Mouse (Mus musculus) neural tube, embryonic 15.5 days (tissue): ENCODE results near the gene Fam221b. TPM values are rescaled to one million over a fixed set of nuclear protein-coding genes. Genes with fewer than 3 reads are reported as not detected.

ENCODE experiments used
- ATAC-seq: fragments of 200-750 bp; cut with Nextera tagmentation; 2 replicates; pipeline ENCODE4 v1.8.0; 2017; ENCODE audit warnings: mild to moderate bottlenecking, moderate TSS enrichment, moderate library complexity; ENCODE audit not compliant: low FRiP score
- H3K27ac ChIP-seq: fragments of 300-500 bp; sonication (generic); replicated peaks from 2 replicates; pipeline ENCODE4 v1.5.1; 2015; ENCODE audit warnings: mild to moderate bottlenecking, inconsistent platforms
- H3K27me3 ChIP-seq: fragments of 300-500 bp; sonication (generic); replicated peaks from 2 replicates; pipeline ENCODE4 v1.6.1; 2015; ENCODE audit warnings: inconsistent platforms
- H3K36me3 ChIP-seq: fragments of 300-500 bp; sonication (generic); 2 replicates; pipeline ENCODE4 v1.6.1; 2015; ENCODE audit warnings: inconsistent platforms
- H3K4me1 ChIP-seq: fragments of 300-500 bp; sonication (generic); 2 replicates; pipeline ENCODE4 v1.6.1; 2015; ENCODE audit warnings: inconsistent platforms
- H3K4me2 ChIP-seq: fragments of 300-500 bp; sonication (generic); 2 replicates; pipeline ENCODE4 v1.6.1; 2015; ENCODE audit warnings: inconsistent platforms, mild to moderate bottlenecking, moderate library complexity
- H3K4me3 ChIP-seq: fragments of 300-500 bp; sonication (generic); replicated peaks from 2 replicates; pipeline ENCODE4 v1.5.1; 2015; ENCODE audit warnings: mild to moderate bottlenecking, inconsistent platforms
- H3K9ac ChIP-seq: fragments of 300-500 bp; sonication (generic); replicated peaks from 2 replicates; pipeline ENCODE4 v1.6.1; 2015; ENCODE audit warnings: mild to moderate bottlenecking, inconsistent platforms
- H3K9me3 ChIP-seq: fragments of 300-500 bp; sonication (generic); replicated peaks from 2 replicates; pipeline ENCODE4 v1.6.1; 2016; ENCODE audit warnings: inconsistent platforms
- WGBS: fragments of 180-500 bp; shearing (Covaris S2); methylation state at CpG from one replicate; pipeline ENCODE4 v1.1.7; 2015; ENCODE audit warnings: mixed read lengths; 5-methylcytosine and 5-hydroxymethylcytosine counted together
- polyA plus RNA-seq: library from polyadenylated mRNA; unstranded; fragments of >200 nt; fragmentation: Nextera tagmentation; extraction: Ambion mirVana; gene quantifications from 2 replicates; pipeline ENCODE4 v1.2.1, GENCODE M21; 2015

Fam221b gene
- polyA plus RNA-seq, 1 experiment from 2014 or later = 1.5 TPM

- H3K9me3 ChIP-seq = no peaks in the 10 kb centered on the region
- H3K9ac ChIP-seq = peak within 1 kb of the TSS; percentile 86
- H3K4me2 ChIP-seq = peak within 1 kb of the TSS; percentile 86
- peaks cover 25% of the 10 kb centered on the region for H3K4me1 ChIP-seq
- peaks cover 8% of the 10 kb centered on the region; the same call in 1 of the 2 replicates for H3K27me3 ChIP-seq
- no peaks in the 10 kb centered on the region for H3K36me3 ChIP-seq
- H3K4me3 ChIP-seq = peak within 1 kb of the TSS; percentile 92
- WGBS = 1% methylated on average over 34 of the region's 34 CpGs
- ATAC-seq = peak; percentile 95
- H3K27ac ChIP-seq = peak within 1 kb of the TSS; percentile 96
These were observed 12.4 kb downstream of the Fam221b start, which contains the start of gene Hint2 for GRCm38 (mm10) chr4:43656339-43657109. TSS of gene Hint2 (minus strand) at chr4:43656466.

- peak overlapping the region; percentile 86 for H3K4me2 ChIP-seq
- H3K4me1 ChIP-seq = peaks cover 25% of the 10 kb centered on the region
- H3K27ac ChIP-seq = peak overlapping the region; percentile 96
- peak overlapping the region; percentile 92 for H3K4me3 ChIP-seq
- peak; percentile 36 for ATAC-seq
- H3K27me3 ChIP-seq = peaks cover under 1% of the 10 kb centered on the region; the same call in 1 of the 2 replicates
- peaks cover under 1% of the 10 kb centered on the region; the same call in 1 of the 2 replicates for H3K36me3 ChIP-seq
- peak overlapping the region; percentile 86 for H3K9ac ChIP-seq
- WGBS = 5% methylated on average over 34 of the region's 34 CpGs
- no peaks in the 10 kb centered on the region for H3K9me3 ChIP-seq
These were observed 13.1 kb downstream of the Fam221b start for GRCm38 (mm10) chr4:43655656-43656338.

GRCm38 (mm10) chr4:43653161-43654015, 15.6 kb downstream of the Fam221b start, which contains the start of gene Spag8:
TSS of gene Spag8 (minus strand) at chr4:43653594.
- no peak within 1 kb of the TSS for H3K9ac ChIP-seq
- H3K4me1 ChIP-seq = peaks cover 25% of the 10 kb centered on the region

GRCm38 (mm10) chr4:43652726-43653125, 16.2 kb downstream of the Fam221b start:
- peak overlapping the region; percentile 51 for H3K4me2 ChIP-seq
- no peaks in the 10 kb centered on the region for H3K27me3 ChIP-seq
- H3K36me3 ChIP-seq = peaks cover 21% of the 10 kb centered on the region
- 93% methylated on average over 4 of the region's 4 CpGs for WGBS
- peaks cover 25% of the 10 kb centered on the region for H3K4me1 ChIP-seq
- no peaks in the 10 kb centered on the region; the same call in 1 of the 2 replicates for H3K9me3 ChIP-seq
- no peak overlapping the region for H3K27ac ChIP-seq
- peak overlapping the region; percentile 31; the same call in 1 of the 2 replicates for H3K4me3 ChIP-seq
- ATAC-seq = no peak
- no peak overlapping the region for H3K9ac ChIP-seq

More at GRCm38 (mm10) chr4:43653161-43654015, 15.6 kb downstream of the Fam221b start, which contains the start of gene Spag8:
- 15% methylated on average over 24 of the region's 24 CpGs for WGBS
- Histone ChIP-seq H3K36me3 (peaks cover 17% of the 10 kb centered on the region), H3K4me3 (peak within 1 kb of the TSS; percentile 31), H3K27ac (0 out of 2 replicates have a peak within 1 kb of the TSS, but pooled peaks have one; percentile 23), H3K27me3 (no peaks in the 10 kb centered on the region), H3K9me3 (no peaks in the 10 kb centered on the region; the same call in 1 of the 2 replicates), H3K4me2 (peak within 1 kb of the TSS; percentile 51)
- ATAC-seq = no peak

GRCm38 (mm10) chr4:43649783-43650182, 19.2 kb downstream of the Fam221b start:
- Histone ChIP-seq H3K4me1 (peaks cover 13% of the 10 kb centered on the region), H3K27ac (no peak overlapping the region), H3K9ac (no peak overlapping the region), H3K4me3 (no peak overlapping the region), H3K27me3 (no peaks in the 10 kb centered on the region), H3K36me3 (peaks cover 29% of the 10 kb centered on the region), H3K9me3 (no peaks in the 10 kb centered on the region; the same call in 1 of the 2 replicates), H3K4me2 (no peak overlapping the region)
- WGBS = 98% methylated on average over 3 of the region's 3 CpGs
- no peak for ATAC-seq

- no peaks in the 10 kb centered on the region for H3K4me1 ChIP-seq
- ATAC-seq = no peak
- 91% methylated on average over 6 of the region's 6 CpGs for WGBS
These were observed 28.5 kb downstream of the Fam221b start for GRCm38 (mm10) chr4:43640491-43640890.

GRCm38 (mm10) chr4:43640076-43640475, 28.9 kb downstream of the Fam221b start:
- no peak overlapping the region for H3K4me2 ChIP-seq
- H3K9ac ChIP-seq = no peak overlapping the region
- H3K4me3 ChIP-seq = no peak overlapping the region
- no peak for ATAC-seq
- WGBS = 82% methylated on average over 9 of the region's 9 CpGs
- H3K4me1 ChIP-seq = no peaks in the 10 kb centered on the region
- peaks cover 20% of the 10 kb centered on the region; the same call in 1 of the 2 replicates for H3K36me3 ChIP-seq
- no peak overlapping the region for H3K27ac ChIP-seq
- H3K9me3 ChIP-seq = no peaks in the 10 kb centered on the region
- no peaks in the 10 kb centered on the region for H3K27me3 ChIP-seq

More at GRCm38 (mm10) chr4:43640491-43640890, 28.5 kb downstream of the Fam221b start:
- Histone ChIP-seq H3K27me3 (no peaks in the 10 kb centered on the region), H3K9ac (no peak overlapping the region), H3K9me3 (no peaks in the 10 kb centered on the region), H3K4me2 (no peak overlapping the region), H3K36me3 (peaks cover 20% of the 10 kb centered on the region; the same call in 1 of the 2 replicates), H3K27ac (no peak overlapping the region), H3K4me3 (no peak overlapping the region)

- Histone ChIP-seq H3K27me3 (no peaks in the 10 kb centered on the region), H3K9ac (no peak overlapping the region), H3K36me3 (no peaks in the 10 kb centered on the region), H3K4me3 (no peak overlapping the region), H3K4me2 (no peak overlapping the region), H3K27ac (no peak overlapping the region), H3K9me3 (no peaks in the 10 kb centered on the region), H3K4me1 (peaks cover 26% of the 10 kb centered on the region)
- no peak for ATAC-seq
- WGBS = 85% methylated on average over 6 of the region's 6 CpGs
These were observed 32.2 kb downstream of the Fam221b start for GRCm38 (mm10) chr4:43636751-43637150.

GRCm38 (mm10) chr4:43634621-43635374, 34.1 kb downstream of the Fam221b start:
- Histone ChIP-seq H3K9me3 (no peaks in the 10 kb centered on the region), H3K27ac (no peak overlapping the region), H3K4me1 (peaks cover 44% of the 10 kb centered on the region), H3K4me2 (no peak overlapping the region), H3K9ac (no peak overlapping the region), H3K4me3 (no peak overlapping the region), H3K27me3 (no peaks in the 10 kb centered on the region), H3K36me3 (no peaks in the 10 kb centered on the region)
- no peak for ATAC-seq
- WGBS = 92% methylated on average over 7 of the region's 7 CpGs

- no peak overlapping the region for H3K27ac ChIP-seq
- no peaks in the 10 kb centered on the region for H3K9me3 ChIP-seq
- no peaks in the 10 kb centered on the region for H3K27me3 ChIP-seq
- peak overlapping the region; percentile 94; the same call in 1 of the 2 replicates for H3K4me2 ChIP-seq
- ATAC-seq = no peak
- H3K9ac ChIP-seq = no peak overlapping the region
- WGBS = 97% methylated on average over 2 of the region's 2 CpGs
- peaks cover 45% of the 10 kb centered on the region for H3K4me1 ChIP-seq
- H3K36me3 ChIP-seq = no peaks in the 10 kb centered on the region
- no peak overlapping the region for H3K4me3 ChIP-seq
These were observed 35.2 kb downstream of the Fam221b start for GRCm38 (mm10) chr4:43633736-43634135.
